Mouse (Mus musculus): ENCODE results near the gene Odf4.

Gene Odf4

DNA sequence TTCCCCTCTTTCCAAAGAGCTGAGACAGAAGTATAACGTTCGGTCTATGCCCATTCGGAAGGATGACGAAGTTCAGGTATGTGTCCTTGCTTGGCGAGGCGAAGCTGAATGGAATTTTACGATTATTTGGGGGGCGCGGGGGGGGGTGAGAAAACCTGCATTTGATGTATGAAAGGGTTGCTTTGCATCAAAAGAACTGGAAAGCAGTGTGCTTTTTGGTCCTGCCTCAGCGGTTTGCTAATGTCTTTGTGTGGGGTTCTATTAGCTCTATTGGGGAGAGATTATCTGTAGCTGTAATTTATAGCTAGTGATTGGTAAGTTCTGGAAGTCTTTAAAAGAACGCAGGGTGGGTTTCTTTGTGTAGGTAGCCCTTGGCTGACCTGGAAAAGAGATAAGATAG lies 24.5 kb downstream of the Odf4 start:
- DNase-seq (ENCODE audit: low read depth): no peak

GRCm38 (mm10) chr11:68902047-68902364 lies 24.9 kb downstream of the Odf4 start:
- no peak for DNase-seq (ENCODE audit: low read depth)

GRCm38 (mm10) chr11:68901351-68902046 lies 25.4 kb downstream of the Odf4 start, which contains the start of gene Rpl26:
TSS of gene Rpl26 (plus strand) at chr11:68901583.
- peak; percentile 100 for DNase-seq (ENCODE audit: low read depth)

DNA sequence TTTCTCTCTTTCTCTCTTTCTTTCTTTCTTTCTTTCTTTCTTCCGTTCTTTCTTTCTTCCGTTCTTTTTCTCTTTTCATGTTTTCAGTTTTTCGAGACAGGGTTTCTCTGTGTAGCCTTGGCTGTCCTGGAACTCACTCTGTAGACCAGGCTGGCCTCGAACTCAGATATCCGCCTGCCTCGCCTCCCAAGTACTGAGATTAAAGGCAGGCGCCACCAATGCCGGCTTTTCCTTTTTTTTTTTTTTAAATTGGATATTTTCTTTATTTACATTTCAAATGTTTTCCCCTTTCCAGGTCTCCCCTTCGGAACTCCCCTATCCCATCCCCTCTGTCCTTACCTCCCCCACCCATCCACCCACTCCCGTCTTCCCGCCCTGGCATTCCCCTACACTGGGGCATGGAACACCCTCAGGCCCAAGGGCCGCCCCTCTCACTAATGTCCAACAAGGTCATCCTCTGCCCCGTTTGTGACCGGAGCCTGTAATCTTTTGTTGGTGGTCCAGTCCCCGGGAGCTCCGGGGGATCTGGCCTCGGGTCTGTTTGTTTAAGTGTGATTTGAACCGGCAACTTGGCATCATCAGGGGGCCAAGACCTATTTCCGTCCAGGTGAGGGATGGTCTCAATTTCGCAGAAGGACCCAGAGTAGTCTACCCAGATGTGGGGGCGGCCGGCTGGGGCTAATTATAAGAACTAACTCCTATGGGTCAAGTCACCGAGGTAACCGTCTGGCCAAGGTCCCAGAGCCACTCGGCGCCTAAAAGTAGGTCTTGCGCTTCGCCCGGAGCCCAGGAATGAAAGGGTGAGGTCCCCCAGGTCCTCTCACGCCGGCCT lies 26.1 kb downstream of the Odf4 start:
- DNase-seq (ENCODE audit: low read depth): no peak

GRCm38 (mm10) chr11:68899815-68900214 lies 27.1 kb downstream of the Odf4 start:
- DNase-seq (ENCODE audit: low read depth): no peak

DNA sequence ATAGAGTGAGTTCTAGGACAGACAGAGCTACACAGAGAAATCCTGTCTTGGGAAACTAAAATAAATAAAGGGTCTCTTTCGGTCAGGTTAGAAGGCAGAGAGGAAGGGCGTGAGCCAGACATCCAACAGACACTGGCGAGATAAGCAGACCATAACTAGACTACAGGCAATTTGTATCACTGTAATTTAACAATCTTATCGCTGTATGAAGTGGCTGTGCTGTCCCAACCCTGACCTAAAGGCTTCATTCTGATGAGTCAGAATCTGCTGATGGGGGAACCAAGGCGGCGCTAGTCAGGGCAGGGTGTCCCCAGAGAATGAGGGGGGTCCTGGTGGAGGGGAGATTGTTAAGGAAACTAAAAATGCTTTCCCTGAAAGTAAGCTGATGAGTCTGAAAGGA lies 28.1 kb downstream of the Odf4 start:
- DNase-seq (ENCODE audit: low read depth): no peak

- DNase-seq (ENCODE audit: low read depth): no peak
These were observed 29.0 kb downstream of the Odf4 start for GRCm38 (mm10) chr11:68897838-68898237.

GRCm38 (mm10) chr11:68897120-68897519 lies 29.8 kb downstream of the Odf4 start:
- DNase-seq (ENCODE audit: low read depth): peak; percentile 72

DNA sequence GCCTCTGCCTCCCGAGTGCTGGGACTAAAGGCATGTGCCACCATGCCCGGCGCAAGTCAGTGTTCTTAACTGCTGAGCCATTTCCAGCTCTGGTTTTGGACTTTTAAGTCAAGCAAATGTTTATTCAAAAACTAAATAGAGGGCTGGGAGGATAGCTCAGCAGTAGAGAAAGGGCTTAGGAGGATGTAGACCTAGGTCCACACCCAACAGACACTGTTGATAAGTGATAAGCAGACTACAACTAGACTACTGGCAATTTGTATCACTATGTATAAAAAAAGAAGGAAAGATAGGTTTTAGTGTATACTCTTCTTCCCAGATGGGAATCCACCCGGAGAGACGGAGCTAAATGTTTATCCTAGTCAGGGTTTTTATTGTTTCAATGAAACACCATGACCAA lies 30.6 kb downstream of the Odf4 start:
- no peak for DNase-seq (ENCODE audit: low read depth)

DNA sequence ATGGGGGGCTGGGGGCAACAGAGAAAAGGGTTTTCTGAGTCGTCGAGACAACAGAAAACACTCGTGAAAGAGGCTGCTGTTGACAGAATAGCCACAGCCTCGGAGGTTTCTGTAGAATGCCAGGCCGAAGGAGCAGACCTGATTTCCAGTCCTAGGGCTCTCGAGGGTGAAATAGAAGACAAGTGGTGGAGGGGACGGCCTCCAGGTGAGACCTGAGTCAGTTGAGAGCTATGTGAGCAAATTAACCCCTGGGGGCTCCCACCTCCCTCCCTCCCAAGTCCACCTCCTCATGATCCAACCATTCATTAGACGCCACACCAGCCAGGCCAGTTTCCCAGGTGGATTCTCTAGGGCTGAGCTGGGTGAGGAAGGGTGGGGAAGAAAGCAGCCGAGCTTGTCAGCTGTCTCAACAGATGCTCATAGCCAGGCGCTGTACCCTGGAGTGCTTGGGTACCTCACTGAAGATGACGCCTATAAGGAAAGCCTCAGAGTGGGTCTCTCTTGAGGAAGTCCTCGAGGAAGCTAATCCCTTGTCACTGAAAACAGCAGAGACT lies 32.9 kb downstream of the Odf4 start:
- no peak for DNase-seq (ENCODE audit: low read depth)

DNA sequence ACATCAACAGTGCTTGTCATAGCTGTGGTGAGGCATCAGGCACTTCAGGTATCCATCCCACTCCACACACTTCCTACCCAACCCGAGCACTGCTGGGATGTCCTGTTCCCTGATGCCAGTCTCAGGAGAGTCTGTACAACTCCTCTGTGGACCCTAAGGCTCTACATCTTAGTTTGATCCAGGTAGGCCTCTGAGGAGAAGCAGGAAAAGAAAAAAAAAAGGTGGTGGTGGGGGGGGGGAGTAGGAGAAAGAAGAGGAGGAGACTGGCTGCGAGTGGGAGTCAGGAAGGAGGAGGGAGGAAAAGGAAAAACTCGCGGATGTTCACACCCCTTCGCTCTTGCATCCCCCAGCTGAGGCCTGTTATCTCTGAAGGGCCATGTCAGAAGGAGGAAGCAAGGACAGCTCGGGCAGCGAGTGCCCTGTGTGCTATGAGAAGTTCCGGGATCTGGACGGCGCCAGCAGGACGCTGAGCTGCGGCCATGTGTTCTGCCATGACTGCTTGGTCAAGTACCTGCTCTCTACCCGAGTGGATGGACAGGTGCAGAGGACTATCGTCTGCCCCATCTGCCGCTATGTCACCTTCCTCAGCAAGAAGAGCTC lies 34.5 kb downstream of the Odf4 start:
- no peak for DNase-seq (ENCODE audit: low read depth)

DNA sequence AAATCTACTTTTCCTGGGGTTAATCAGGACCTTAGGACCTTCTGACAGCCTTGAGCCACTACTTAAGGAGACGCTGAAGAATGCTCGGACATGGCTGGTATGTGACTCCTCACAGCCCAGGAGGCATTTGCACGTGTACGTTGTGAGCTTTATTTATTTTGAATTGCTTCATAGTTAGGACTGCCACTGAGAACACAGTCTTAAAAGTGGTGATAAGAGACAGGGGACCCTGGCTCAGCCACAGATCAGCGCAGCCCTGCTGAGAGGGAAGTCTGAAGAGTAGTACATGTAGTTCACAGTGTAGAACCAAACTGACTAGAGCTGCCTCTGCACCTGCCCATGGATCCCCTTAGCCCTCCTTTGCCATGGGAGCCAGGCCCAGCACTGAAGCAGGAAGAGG lies 35.1 kb downstream of the Odf4 start:
- no peak for DNase-seq (ENCODE audit: low read depth)

DNA sequence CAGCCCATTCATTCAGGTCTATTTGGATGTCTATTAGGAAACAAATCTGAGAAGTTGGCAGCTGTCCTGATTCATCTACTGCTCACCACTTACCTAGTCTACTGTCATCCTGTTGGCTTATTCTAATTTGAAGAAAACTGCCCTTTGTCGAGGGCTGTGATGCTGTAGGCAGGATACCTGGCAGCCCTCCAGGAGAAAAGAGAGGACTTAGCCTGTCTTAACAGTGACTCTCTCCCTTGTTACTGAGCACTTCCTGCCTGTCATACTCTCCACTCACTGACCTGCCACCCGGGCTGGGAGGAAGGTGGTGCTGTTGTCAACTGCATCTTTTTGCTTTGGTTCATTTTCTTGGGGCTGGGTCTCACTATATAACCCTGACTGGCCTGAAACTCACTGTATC lies 36.3 kb downstream of the Odf4 start:
- DNase-seq (ENCODE audit: low read depth): peak; percentile 30

DNA sequence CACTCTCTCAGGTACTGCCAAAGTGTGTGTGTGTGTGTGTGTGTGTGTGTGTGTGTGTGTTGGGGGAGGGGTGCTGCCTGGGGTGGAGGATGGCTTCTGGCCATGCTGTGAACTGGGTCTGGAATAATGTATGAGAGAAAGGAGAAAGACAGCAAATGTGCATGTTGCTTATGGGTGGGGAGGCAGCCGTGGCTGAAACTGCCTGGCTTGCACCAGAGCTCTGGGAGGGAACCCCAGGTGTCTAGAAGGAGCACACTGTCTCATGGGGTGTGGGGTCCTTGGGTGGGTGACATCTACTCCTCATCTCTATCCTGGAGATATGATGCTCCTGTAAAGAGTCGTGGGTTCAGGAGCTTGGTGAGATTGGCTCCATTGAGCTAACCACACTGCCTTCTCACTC lies 38.2 kb downstream of the Odf4 start:
- no peak for DNase-seq (ENCODE audit: low read depth)

GRCm38 (mm10) chr11:68888253-68888652 lies 38.6 kb downstream of the Odf4 start, which contains the start of gene Rnf222:
TSS of gene Rnf222 (plus strand) at chr11:68888553.
- no peak for DNase-seq (ENCODE audit: low read depth)

GRCm38 (mm10) chr11:68886091-68886490 lies 40.8 kb downstream of the Odf4 start:
- no peak for DNase-seq (ENCODE audit: low read depth)

- no peak for DNase-seq (ENCODE audit: low read depth)
These were observed 42.5 kb downstream of the Odf4 start for GRCm38 (mm10) chr11:68884368-68884767.

- no peak for DNase-seq (ENCODE audit: low read depth)
These were observed 43.0 kb downstream of the Odf4 start for GRCm38 (mm10) chr11:68883843-68884242.

GRCm38 (mm10) chr11:68882107-68882506 lies 44.8 kb downstream of the Odf4 start:
- DNase-seq (ENCODE audit: low read depth): no peak

GRCm38 (mm10) chr11:68878811-68879210 lies 48.1 kb downstream of the Odf4 start:
- no peak for DNase-seq (ENCODE audit: low read depth)

- DNase-seq (ENCODE audit: low read depth): peak; percentile 89
These were observed 52.0 kb downstream of the Odf4 start for GRCm38 (mm10) chr11:68874841-68875240.
